Mouse (Mus musculus) CD4-positive, CD25-positive, alpha-beta regulatory T cell (primary cell): ENCODE data around the gene Cenpj. TPM values are rescaled to one million over a fixed set of nuclear protein-coding genes. Genes with fewer than 3 reads are reported as not detected.

Experiments used
- polyA plus RNA-seq: library from polyadenylated mRNA; unstranded; fragments of 100-300 nt; shearing (Covaris generic); gene quantifications from one replicate; pipeline ENCODE4 v1.2.1, GENCODE M21; 2017

Gene Cenpj
- polyA plus RNA-seq: 13.9 TPM

GRCm38 (mm10) chr14:56575416-56575815, at the start of gene Cenpj, which contains the start of gene Parp4:
TSS of gene Cenpj (minus strand) at chr14:56575425.
TSS of gene Parp4 (plus strand) at chr14:56575619.

Other genes starting within 250 kb of the Cenpj start
- gene Atp12a, start 210.4 kb downstream of the Cenpj start, polyA plus RNA-seq: not detected
- gene Rnf17, start 172.8 kb downstream of the Cenpj start, polyA plus RNA-seq: 1.0 TPM
- gene Parp4, start 194 bp upstream of the Cenpj start, polyA plus RNA-seq: 19.6 TPM
- gene Mphosph8, start 92.8 kb upstream of the Cenpj start, polyA plus RNA-seq: 44.3 TPM
- gene Pspc1, start 202.9 kb upstream of the Cenpj start, polyA plus RNA-seq: 50.1 TPM
- gene Zmym5, start 236.3 kb upstream of the Cenpj start, polyA plus RNA-seq: 44.9 TPM